Mouse (Mus musculus) megakaryocyte, embryonic 14.5 days (primary cell): ENCODE measurements around the gene Mast4. TPM values are rescaled to one million over a fixed set of nuclear protein-coding genes. Genes with fewer than 3 reads are reported as not detected.

Experiments used
- H3K27me3 ChIP-seq: replicated peaks from 2 replicates; pipeline ENCODE3; 2012; ENCODE audit warnings: inconsistent platforms
- H3K36me3 ChIP-seq: replicated peaks from 2 replicates; pipeline ENCODE3; 2012; ENCODE audit warnings: low read length, inconsistent platforms, mixed read lengths
- H3K4me1 ChIP-seq: 2 replicates; pipeline ENCODE4 v1.6.1; 2012; ENCODE audit warnings: inconsistent platforms
- H3K4me3 ChIP-seq: replicated peaks from 2 replicates; pipeline ENCODE3; 2012; ENCODE audit warnings: moderate library complexity, mild to moderate bottlenecking, inconsistent platforms
- H3K9me3 ChIP-seq: 2 replicates; pipeline ENCODE4 v1.6.1; 2012; ENCODE audit warnings: inconsistent platforms
- FLI1 ChIP-seq: IDR thresholded peaks from 2 replicates; pipeline ENCODE4 v1.6.1; 2012; ENCODE audit warnings: low read length, inconsistent platforms, mixed read lengths
- GATA1 ChIP-seq: IDR thresholded peaks from 3 replicates; pipeline ENCODE4 v1.6.1; 2012; ENCODE audit warnings: mixed read lengths, low read length, inconsistent platforms, borderline replicate concordance
- polyA plus RNA-seq: library from polyadenylated mRNA; stranded (reverse); fragments of >175 nt; gene quantifications from 2 replicates; pipeline ENCODE4 v1.2.3, GENCODE M21; 2012; ENCODE audit warnings: low replicate concordance; ENCODE audit not compliant: insufficient read depth

The Mast4 gene
- polyA plus RNA-seq, 1 experiment, result 3.5 TPM

DNA sequence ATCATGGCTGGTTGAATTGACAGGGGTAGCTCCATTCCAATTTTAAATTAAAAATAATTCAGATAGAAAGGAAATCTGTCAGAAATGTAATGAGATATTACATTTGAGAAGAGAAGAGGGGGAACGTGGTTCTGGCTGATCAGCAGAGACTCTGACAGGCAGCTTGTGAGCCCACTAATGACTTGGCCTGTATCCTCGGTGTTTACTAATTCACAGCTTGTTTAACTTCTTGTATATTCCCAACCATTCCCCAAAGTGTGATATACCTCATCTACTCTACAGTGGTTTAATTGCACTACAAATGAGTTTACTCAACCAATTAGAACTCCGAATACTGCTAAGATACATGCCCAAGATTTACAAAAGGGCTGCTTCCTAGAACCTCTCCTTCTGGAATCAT, 555.0 kb downstream of the Mast4 start:
- no peak for TF ChIP-seq GATA1
- TF ChIP-seq FLI1, result no peak
- H3K4me3 ChIP-seq, result no peak overlapping the region
- H3K27me3 ChIP-seq, result no peaks in the 10 kb centered on the region
- no peaks in the 10 kb centered on the region for H3K9me3 ChIP-seq
- H3K36me3 ChIP-seq, result peaks cover 99% of the 10 kb centered on the region
- no peaks in the 10 kb centered on the region for H3K4me1 ChIP-seq

DNA sequence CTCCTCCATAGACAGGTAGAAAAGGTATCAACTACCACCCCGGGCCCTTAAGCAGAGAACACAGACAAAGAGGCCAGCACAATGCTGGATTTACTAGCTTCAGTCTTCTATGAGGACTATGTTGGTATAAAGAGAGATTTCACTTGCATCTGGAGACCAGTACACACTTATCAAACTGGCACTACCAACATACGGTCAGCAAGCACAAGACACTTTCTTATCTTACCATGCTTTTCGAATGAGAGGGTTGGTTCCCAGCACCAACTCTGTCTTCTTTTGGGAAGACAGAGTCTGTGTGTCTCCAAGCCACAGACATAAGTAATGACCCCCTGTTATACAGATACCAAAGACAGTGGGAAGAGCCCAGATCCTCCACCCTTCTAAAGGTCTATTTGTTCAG, 555.4 kb downstream of the Mast4 start:
- no peak for TF ChIP-seq GATA1
- no peak for TF ChIP-seq FLI1
- Histone ChIP-seq H3K9me3 (no peaks in the 10 kb centered on the region), H3K4me1 (no peaks in the 10 kb centered on the region), H3K27me3 (no peaks in the 10 kb centered on the region), H3K4me3 (no peak overlapping the region), H3K36me3 (peaks cover 99% of the 10 kb centered on the region)

DNA sequence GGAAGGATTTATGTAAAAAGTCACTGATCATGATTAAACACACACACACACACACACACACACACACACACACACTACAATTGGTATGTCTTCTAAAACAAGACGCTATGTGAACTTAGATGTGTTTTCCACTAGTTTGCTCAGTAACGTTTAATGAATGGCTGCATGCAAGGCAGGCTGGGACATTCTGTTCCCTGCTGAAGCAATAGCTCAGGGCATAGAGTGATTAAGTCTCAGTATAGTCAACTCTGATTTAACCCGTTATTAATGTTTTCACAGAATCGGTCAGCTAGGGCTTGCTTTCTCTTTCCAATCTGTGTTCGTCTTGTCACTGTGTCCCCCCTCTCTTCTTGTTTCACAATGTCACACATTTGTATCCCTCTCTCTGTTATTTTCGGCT, 558.8 kb downstream of the Mast4 start:
- TF ChIP-seq GATA1 (no peak), FLI1 (no peak)

DNA sequence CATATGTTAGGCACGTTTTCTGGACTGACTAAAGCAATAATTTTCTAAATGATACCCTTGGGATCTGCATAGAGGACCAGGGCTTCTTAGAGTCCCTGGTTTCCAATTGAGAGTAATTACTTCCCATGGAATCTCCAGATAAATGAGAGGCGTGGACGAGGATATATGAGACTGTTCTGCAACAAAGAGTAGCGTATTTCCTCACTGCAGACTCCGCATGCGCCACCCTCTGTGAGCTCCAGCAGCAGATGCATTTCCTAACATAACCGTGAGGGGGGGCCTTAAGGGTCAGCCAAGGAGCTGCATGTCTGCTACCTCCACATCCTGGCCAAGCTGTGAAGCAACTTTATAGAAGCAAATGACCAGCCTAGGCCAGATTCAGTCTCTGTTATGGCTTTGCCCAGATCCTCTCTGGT, 559.5 kb downstream of the Mast4 start:
- peaks cover 99% of the 10 kb centered on the region for H3K36me3 ChIP-seq
- H3K9me3 ChIP-seq, result no peaks in the 10 kb centered on the region
- H3K4me3 ChIP-seq, result no peak overlapping the region
- H3K27me3 ChIP-seq, result no peaks in the 10 kb centered on the region
- no peak for TF ChIP-seq FLI1
- no peak for TF ChIP-seq GATA1
- H3K4me1 ChIP-seq, result no peaks in the 10 kb centered on the region

More for the DNA sequence above, 558.8 kb downstream of the Mast4 start:
- Histone ChIP-seq H3K4me3 (no peak overlapping the region), H3K36me3 (peaks cover 99% of the 10 kb centered on the region), H3K9me3 (no peaks in the 10 kb centered on the region), H3K27me3 (no peaks in the 10 kb centered on the region), H3K4me1 (no peaks in the 10 kb centered on the region)

DNA sequence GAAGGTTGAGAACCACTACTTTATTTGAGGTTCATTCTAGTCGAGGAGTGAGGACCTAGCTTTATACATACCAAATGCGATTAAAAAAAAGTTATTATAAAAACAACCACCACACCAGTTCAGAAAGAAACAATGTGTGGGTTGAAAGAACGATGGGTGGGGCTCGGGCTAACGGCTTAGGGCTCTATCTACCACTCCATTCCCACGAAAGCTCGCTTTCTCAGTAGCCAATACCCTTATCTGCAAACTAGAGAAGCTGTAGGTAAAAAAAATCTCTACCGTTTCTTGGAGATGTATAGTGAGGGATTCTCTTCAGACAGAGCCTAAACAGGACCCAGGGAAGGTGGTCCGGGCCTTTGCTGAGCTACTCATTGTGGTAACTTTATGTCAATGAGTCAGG, 561.1 kb downstream of the Mast4 start:
- Histone ChIP-seq H3K9me3 (no peaks in the 10 kb centered on the region), H3K27me3 (no peaks in the 10 kb centered on the region), H3K4me1 (no peaks in the 10 kb centered on the region), H3K36me3 (peaks cover 99% of the 10 kb centered on the region), H3K4me3 (no peak overlapping the region)
- no peak for TF ChIP-seq GATA1
- TF ChIP-seq FLI1, result no peak

DNA sequence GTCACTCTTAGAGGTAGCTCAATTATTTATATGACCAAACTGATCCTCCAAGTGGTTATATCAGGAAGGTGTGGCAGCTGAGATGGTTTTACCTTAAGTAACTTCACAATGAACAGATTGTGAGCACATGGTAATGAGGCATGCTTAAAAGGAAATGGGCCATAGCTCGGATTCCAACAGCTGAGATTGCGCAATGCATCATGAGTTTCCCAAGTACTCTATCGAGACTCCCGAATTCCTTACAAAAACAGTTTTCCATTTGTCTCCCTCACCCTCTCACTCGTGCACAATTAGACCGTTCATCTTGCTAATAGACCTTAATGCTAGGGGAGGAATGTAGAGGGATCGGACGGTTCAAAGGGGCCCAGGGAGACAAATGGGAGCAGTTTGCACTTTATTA, 564.1 kb downstream of the Mast4 start:
- Histone ChIP-seq H3K9me3 (no peaks in the 10 kb centered on the region), H3K27me3 (no peaks in the 10 kb centered on the region), H3K4me3 (no peak overlapping the region), H3K4me1 (no peaks in the 10 kb centered on the region), H3K36me3 (peaks cover 100% of the 10 kb centered on the region)
- TF ChIP-seq FLI1 (no peak), GATA1 (no peak)

DNA sequence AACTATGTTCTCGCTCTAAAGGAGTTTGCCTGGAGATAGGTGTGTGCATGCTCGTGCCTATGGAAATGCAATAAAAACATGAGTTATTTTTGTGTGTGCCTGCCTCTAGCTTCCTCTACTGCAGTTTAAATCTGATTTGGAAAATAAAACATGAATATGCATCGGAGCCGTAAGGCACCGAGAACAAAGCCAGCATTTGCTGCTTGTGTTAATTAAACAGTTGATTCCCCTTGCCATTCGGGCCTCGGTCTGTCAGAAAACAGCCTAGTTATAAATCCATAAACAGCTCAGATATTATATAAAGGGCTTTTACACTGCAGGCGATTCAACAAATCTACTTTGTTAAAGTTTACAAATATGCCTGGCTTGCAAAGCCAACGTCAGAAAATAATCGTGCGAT, 565.8 kb downstream of the Mast4 start:
- no peak overlapping the region for H3K4me3 ChIP-seq
- no peaks in the 10 kb centered on the region for H3K9me3 ChIP-seq
- H3K36me3 ChIP-seq, result peaks cover 100% of the 10 kb centered on the region
- H3K27me3 ChIP-seq, result no peaks in the 10 kb centered on the region
- H3K4me1 ChIP-seq, result peaks cover 9% of the 10 kb centered on the region; the same call in 1 of the 2 replicates
- TF ChIP-seq FLI1 (no peak), GATA1 (no peak)

DNA sequence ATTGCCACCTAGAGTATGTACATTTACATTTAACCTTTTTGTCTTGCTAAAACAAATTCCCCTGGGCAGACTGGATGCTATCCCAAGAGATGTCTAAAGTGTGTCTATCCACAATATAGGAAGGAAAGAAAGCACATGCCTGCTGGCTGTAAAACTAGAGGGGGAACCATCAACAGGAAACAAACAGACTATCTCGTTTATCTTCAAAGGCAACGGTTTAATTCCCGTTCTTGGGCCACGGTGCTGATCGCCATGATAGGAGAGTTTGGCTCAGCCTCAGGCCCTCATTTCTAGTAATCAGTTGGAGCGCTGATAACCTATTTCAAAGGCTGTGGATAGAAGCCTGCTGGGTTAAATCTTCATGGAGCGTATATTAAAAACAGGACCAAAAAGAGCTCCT, 567.2 kb downstream of the Mast4 start:
- TF ChIP-seq FLI1 (no peak), GATA1 (no peak)
- Histone ChIP-seq H3K36me3 (peaks cover 95% of the 10 kb centered on the region), H3K27me3 (no peaks in the 10 kb centered on the region), H3K4me1 (peaks cover 17% of the 10 kb centered on the region), H3K4me3 (no peak overlapping the region), H3K9me3 (no peaks in the 10 kb centered on the region)

DNA sequence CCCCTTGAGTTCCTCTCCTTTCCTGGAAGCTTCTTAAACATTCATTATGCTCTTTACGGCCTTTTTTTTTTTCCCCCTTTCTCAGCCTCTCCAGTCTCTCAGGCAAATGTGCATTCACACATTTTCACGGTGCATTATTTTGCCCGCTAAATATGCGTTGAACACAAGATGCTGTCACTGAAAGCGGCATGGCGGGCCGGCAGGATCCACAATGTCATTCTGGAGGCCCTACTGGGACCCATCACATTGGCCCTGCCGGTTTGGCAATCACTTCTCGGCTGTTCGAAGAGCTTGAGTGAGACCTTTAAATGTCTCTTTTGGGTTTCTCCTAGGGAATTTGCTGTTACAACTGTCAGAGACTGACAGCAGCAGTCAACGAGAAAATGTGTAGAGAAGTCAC, 569.1 kb downstream of the Mast4 start:
- peaks cover 20% of the 10 kb centered on the region for H3K4me1 ChIP-seq
- no peak overlapping the region for H3K4me3 ChIP-seq
- TF ChIP-seq FLI1, result no peak
- TF ChIP-seq GATA1, result no peak
- no peaks in the 10 kb centered on the region for H3K9me3 ChIP-seq
- no peaks in the 10 kb centered on the region for H3K27me3 ChIP-seq
- peaks cover 94% of the 10 kb centered on the region for H3K36me3 ChIP-seq

DNA sequence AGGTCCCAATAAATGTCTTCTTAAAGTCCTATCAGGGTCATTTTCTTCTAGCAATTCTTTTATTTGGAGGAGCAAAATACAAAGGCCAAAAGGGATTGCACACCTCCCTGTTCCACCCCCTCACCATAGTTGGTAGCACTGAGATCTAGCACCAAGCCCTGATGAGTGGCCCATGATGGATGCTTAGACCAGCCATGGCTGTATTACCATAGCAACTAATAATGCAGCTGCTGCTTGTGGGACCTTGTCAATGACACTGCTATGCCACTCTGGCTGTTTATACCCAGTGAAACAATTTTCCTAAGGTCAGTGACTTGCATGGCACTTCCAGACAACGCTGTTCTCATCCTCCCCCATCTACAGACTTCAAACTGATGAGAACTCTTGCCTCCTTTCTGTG, 570.1 kb downstream of the Mast4 start:
- H3K36me3 ChIP-seq, result peaks cover 94% of the 10 kb centered on the region
- H3K9me3 ChIP-seq, result no peaks in the 10 kb centered on the region
- H3K4me3 ChIP-seq, result no peak overlapping the region
- peaks cover 20% of the 10 kb centered on the region for H3K4me1 ChIP-seq
- no peaks in the 10 kb centered on the region for H3K27me3 ChIP-seq
- TF ChIP-seq GATA1 (no peak), FLI1 (no peak)

DNA sequence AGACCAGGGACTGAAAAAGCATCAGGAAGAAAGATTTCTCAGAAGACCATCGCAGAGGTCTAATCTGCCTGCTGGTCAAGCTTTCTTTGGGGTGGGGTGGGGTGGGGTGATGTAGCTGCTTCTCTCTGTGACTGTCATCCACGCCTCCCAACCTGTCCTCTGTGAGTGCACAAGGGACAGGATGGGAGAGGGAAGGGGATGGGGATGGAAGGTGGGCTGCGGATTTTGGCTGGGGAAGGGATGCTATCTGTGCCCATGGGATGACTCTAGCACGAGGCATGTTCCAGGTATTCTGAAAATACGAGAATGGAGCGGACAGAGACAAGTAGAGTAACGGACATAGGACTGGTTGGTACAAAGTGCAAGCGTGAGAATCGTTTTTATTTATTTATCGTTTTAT, 572.1 kb downstream of the Mast4 start:
- Histone ChIP-seq H3K36me3 (peaks cover 94% of the 10 kb centered on the region), H3K4me1 (peaks cover 28% of the 10 kb centered on the region)
- TF ChIP-seq FLI1 (no peak), GATA1 (no peak)

More for the DNA sequence above, 572.1 kb downstream of the Mast4 start:
- Histone ChIP-seq H3K9me3 (no peaks in the 10 kb centered on the region), H3K4me3 (no peak overlapping the region), H3K27me3 (no peaks in the 10 kb centered on the region)
